Mouse (Mus musculus) cortical plate, adult 2 months (tissue): ENCODE measurements at regions not wholly inside any gene's neighbourhood (a gene's known extent, or its start where the extent isn't known, plus 50 kb on each side); places are given as distances from the start of the nearest gene placed in this dataset.

Experiments used
- H3K27ac ChIP-seq: fragments of 200-500 bp; 2 replicates; pipeline ENCODE4 v1.5.1; 2012; ENCODE audit warnings: low read length, control low read depth, inconsistent platforms; ENCODE audit not compliant: insufficient read depth
- H3K4me1 ChIP-seq: fragments of 200-500 bp; 2 replicates; pipeline ENCODE4 v1.6.1; 2011; ENCODE audit warnings: low read length; ENCODE audit not compliant: control insufficient read depth, insufficient read depth
- H3K4me3 ChIP-seq: fragments of 200-500 bp; 2 replicates; pipeline ENCODE4 v1.5.1; 2011; ENCODE audit warnings: mild to moderate bottlenecking, low read length, control low read depth; ENCODE audit not compliant: insufficient read depth
- CTCF ChIP-seq: fragments of 200-500 bp; IDR thresholded peaks from 2 replicates; pipeline ENCODE4 v1.5.1; 2011; ENCODE audit warnings: mild to moderate bottlenecking, control low read depth, low read length; ENCODE audit not compliant: insufficient read depth; ENCODE audit errors: extremely low read depth
- POLR2A ChIP-seq: fragments of 200-500 bp; IDR thresholded peaks from 2 replicates; pipeline ENCODE4 v1.6.1; 2011; ENCODE audit warnings: mild to moderate bottlenecking, low read length, control low read depth; ENCODE audit not compliant: insufficient read depth; ENCODE audit errors: extremely low read depth

GRCm38 (mm10) chr4:150749066-150749465, 97.1 kb upstream of the Slc45a1 start:
- Histone ChIP-seq H3K27ac (no peak overlapping the region), H3K4me3 (no peak overlapping the region), H3K4me1 (peaks cover 7% of the 10 kb centered on the region; the same call in 1 of the 2 replicates)
- TF ChIP-seq POLR2A (no peak), CTCF (no peak)

DNA sequence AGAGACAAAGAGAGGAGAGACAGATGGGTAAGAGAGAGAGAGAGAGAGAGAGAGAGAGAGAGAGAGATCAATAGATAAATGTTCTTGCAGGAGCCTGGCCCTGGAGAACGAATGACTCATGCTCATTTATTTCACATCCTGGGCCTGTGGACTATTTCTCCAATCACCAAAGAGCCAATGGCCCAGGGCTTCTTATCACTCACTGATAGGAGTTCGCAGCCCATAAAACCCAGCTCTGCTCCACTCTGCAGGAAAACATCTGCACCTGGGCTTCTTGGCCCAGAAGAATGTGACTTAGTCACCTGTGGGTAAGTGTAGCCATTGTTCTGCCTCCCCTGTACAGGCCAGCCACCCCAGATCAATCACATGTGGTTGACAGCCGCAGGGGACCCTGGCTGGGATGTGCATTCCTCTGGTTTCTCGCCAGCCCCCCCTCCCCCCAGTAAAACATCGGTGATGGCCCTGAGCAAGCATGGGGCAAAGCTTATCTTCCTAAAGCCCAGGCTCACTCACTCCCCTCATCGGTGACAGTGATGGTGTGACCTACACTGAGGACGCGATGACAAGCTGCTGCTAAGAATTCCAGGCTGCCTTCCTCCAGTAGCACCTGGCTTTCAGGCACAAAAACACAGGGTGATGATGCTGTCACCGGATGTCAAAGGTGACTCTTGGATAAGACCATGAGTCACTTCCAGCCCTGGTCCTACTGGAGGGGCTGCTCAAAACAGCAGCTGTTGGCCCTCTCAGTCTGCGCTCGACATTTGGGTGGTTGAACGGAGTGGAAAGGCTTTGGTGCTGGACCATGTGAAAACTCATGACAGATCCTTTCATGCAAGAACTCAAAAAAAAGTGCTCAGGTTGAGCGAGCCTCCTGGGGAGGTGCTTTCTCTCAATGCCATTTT, 96.4 kb upstream of the Slc45a1 start:
- H3K27ac ChIP-seq: no peak overlapping the region
- TF ChIP-seq POLR2A (no peak), CTCF (no peak)
- H3K4me3 ChIP-seq: no peak overlapping the region
- H3K4me1 ChIP-seq: peaks cover 7% of the 10 kb centered on the region; the same call in 1 of the 2 replicates

GRCm38 (mm10) chr4:150746430-150746923, 94.5 kb upstream of the Slc45a1 start:
- TF ChIP-seq CTCF: no peak
- no peak for TF ChIP-seq POLR2A
- no peak overlapping the region for H3K27ac ChIP-seq
- H3K4me1 ChIP-seq: peaks cover 7% of the 10 kb centered on the region; the same call in 1 of the 2 replicates
- no peak overlapping the region for H3K4me3 ChIP-seq

DNA sequence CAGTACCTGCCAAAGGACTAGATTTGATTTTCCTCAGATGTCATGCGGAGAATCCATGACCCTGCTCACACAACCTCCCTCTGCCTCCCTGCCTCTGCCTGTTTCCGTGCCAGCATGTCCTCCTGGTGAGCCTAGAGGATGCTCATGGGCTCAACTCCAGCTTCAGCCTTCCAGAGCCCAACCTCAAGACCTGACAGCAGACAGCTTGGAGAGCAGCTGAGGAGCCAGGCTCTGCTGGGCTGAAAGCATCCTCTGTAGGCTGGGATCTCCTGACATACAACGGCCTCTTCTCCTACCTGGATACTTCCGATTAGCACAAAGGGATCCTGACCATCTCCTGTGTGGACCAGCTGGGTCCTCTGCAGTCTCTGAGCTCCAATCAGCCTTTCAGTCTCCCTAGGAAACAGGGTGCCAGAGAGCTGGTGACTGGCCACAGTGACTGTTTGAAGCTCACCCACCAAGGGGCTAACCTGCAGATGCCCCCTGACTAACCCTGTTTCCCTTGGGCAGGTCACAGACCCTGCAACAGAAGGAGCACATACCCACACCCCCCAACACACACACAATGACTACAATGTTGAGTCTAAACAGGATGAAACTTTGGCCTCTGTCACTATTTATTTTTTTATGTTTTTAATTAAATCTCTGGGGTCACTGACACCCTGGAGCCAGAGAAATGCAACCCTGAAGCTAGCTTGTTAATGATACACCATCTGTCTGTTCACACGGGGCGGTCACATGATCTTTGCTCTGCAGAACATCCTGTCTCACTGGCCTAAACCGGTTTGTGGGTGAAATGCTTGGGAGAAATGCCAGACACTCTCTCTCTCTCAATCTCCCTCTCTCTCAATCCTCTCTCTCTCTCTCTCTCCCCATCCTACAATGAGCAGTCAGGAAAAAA, 93.8 kb upstream of the Slc45a1 start:
- TF ChIP-seq CTCF: no peak
- TF ChIP-seq POLR2A: no peak
- peaks cover 5% of the 10 kb centered on the region; the same call in 1 of the 2 replicates for H3K4me1 ChIP-seq
- no peak overlapping the region for H3K27ac ChIP-seq
- H3K4me3 ChIP-seq: no peak overlapping the region

GRCm38 (mm10) chr4:150743508-150743907, 91.5 kb upstream of the Slc45a1 start:
- no peak for TF ChIP-seq POLR2A
- TF ChIP-seq CTCF: no peak
- peaks cover 3% of the 10 kb centered on the region; the same call in 1 of the 2 replicates for H3K4me1 ChIP-seq
- no peak overlapping the region for H3K27ac ChIP-seq
- H3K4me3 ChIP-seq: no peak overlapping the region

DNA sequence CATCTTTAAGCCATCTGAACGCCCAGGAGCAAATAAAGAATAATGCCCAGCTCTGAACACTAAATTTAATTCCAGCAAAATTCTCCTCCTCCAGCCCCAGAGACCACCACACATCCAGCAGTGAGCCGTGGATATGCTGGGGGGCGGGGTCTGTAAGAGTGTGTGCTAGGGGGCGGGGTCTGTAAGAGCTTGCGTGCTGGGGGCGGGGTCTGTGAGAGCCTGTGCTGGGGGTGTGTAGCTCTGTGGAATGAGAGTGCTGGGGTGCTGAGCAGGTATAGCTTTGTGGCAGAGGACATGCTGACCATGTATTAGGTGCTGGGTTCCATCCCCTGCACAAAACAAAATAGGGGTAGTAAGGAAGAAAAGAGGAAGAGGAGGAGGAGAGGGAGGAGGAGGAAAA, 91.1 kb upstream of the Slc45a1 start:
- Histone ChIP-seq H3K4me1 (peaks cover 3% of the 10 kb centered on the region; the same call in 1 of the 2 replicates), H3K27ac (no peak overlapping the region), H3K4me3 (no peak overlapping the region)
- TF ChIP-seq POLR2A: no peak
- no peak for TF ChIP-seq CTCF

GRCm38 (mm10) chr4:150741810-150742209, 89.8 kb upstream of the Slc45a1 start:
- TF ChIP-seq POLR2A (no peak), CTCF (no peak)

DNA sequence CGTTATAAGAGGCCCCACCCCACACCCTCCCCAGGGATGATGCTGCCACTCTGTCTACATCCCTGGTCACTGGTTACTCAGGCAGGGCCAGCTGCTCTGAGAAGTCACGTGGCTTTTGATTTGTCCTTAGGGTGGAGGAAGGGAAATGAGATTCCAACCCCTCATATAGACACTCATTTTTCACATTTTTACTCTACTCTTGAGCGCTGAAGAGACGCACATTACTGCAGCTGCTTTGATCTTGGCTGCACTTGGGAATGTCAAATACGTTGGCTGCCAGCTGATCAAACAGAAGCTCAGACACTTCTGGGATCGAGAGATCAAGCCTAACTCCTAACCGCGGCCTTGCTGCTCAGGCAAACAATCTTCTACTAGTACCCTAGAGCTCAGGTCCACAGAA, 88.2 kb upstream of the Slc45a1 start:
- TF ChIP-seq POLR2A (no peak), CTCF (no peak)
- no peak overlapping the region for H3K27ac ChIP-seq
- H3K4me3 ChIP-seq: no peak overlapping the region
- H3K4me1 ChIP-seq: no peaks in the 10 kb centered on the region

More at GRCm38 (mm10) chr4:150741810-150742209, 89.8 kb upstream of the Slc45a1 start:
- H3K27ac ChIP-seq: no peak overlapping the region
- H3K4me3 ChIP-seq: no peak overlapping the region
- peaks cover 3% of the 10 kb centered on the region; the same call in 1 of the 2 replicates for H3K4me1 ChIP-seq

GRCm38 (mm10) chr4:150738736-150739135, 86.8 kb upstream of the Slc45a1 start:
- Histone ChIP-seq H3K4me3 (no peak overlapping the region), H3K4me1 (no peaks in the 10 kb centered on the region), H3K27ac (no peak overlapping the region)
- TF ChIP-seq CTCF: no peak
- TF ChIP-seq POLR2A: no peak
